Mouse (Mus musculus): ENCODE measurements at regions not wholly inside any gene's neighbourhood (a gene's known extent, or its start where the extent isn't known, plus 50 kb on each side); places are given as distances from the start of the nearest gene placed in this dataset.

DNA sequence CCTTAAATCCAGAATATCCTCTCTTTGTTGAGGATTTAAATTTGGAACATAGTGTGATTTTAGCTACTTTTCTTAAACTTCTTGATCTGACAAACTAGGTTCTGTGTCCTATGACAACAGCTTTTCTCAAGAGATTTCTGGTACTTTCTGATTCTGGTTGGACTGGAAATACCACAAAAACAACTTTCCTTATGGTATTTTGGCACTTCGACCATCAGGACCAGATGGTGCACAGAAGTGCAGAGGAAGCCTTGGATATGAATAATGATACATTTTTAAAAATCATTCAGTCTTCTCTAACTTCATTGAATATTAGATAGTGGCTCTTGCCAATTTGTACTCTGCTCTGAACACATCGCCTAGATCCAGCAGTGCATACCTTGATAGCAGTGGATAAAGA, 303.8 kb upstream of the Flrt2 start:
- no peak for DNase-seq

- no peak for DNase-seq
These were observed 299.2 kb upstream of the Flrt2 start for GRCm38 (mm10) chr12:95392821-95393220.

DNA sequence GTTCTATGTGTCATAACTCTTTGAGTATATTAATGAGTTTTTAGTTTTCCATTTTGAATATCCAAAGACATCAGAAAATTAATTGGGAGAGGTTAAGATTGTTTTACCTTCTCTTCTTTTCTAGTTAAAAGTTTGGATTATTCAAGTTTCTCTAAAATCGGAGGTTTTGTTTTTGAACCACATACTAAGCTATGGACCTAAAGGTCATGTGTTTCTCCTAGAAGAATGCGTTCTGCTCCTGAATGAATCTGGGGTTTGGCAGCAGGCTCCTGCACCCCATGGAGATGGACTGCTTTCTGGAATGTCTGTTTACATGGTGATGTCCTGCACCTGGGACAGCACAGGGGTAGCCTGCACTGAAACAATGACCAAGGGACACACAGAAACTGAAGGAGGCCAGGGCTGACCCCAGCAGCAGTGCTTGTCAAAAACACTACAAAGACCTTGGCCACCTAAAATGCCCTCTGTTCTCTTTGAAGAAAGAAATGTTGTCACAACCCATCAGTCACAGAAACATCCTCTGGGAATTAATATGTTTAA, 297.0 kb upstream of the Flrt2 start:
- DNase-seq, result no peak

DNA sequence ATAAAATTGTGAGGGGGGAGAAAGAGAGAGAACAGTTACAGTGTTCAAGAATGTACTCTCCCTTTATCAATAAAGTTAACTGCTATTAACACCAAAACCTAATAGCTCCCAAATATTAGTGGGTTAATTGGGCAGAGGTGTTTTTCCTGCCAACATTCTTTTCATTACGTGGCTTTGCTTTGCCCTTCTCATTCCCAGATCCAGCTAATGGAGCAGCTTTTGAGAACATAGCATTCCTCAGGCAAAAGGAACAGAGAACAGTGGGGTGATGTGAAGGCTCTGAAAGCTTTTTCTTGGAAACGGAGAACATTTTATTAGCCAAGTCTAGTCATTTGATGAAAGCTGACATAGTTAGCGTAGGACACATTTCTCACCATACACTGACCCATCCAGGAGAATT, 271.2 kb upstream of the Flrt2 start:
- no peak for DNase-seq

GRCm38 (mm10) chr12:95424739-95425138, 267.3 kb upstream of the Flrt2 start:
- no peak for DNase-seq

DNA sequence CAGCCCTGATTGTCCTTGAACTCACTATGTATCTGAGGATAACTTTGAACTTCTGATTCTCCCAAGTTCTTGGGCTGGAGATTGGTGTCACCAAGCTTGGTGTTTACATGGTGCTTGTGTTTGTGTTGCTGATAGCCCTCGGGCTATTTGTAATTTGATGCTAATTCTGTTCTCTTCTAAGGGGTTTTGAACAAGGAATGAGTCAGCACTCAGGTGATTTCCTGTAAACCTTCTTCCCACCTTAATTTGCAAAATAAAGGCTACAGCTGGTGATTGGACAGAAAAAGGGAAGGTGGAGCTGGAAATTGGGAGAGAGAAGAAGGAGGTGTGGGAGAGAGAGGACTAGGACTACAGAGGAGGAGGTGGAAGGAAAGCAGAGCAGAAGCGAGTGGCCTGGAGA, 254.8 kb upstream of the Flrt2 start:
- no peak for DNase-seq

DNA sequence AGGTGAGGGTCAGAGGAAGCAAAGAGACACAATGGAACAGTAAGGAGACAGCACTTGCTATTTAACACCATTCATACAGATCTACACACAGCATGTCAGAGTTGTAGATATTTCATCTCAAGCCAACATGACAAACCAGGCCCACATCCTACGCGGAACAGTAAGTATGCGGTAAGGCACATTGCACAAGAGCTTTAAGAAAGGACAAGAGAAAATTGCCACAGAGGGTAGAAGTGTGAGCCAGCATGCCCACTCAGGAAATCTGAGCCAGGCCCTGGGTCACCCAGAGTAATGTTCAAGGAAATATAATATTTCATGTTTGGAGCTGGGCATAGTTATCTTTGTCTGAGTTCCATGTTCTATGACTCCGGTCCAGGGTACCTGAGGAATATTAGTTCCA, 234.5 kb upstream of the Flrt2 start:
- no peak for DNase-seq

DNA sequence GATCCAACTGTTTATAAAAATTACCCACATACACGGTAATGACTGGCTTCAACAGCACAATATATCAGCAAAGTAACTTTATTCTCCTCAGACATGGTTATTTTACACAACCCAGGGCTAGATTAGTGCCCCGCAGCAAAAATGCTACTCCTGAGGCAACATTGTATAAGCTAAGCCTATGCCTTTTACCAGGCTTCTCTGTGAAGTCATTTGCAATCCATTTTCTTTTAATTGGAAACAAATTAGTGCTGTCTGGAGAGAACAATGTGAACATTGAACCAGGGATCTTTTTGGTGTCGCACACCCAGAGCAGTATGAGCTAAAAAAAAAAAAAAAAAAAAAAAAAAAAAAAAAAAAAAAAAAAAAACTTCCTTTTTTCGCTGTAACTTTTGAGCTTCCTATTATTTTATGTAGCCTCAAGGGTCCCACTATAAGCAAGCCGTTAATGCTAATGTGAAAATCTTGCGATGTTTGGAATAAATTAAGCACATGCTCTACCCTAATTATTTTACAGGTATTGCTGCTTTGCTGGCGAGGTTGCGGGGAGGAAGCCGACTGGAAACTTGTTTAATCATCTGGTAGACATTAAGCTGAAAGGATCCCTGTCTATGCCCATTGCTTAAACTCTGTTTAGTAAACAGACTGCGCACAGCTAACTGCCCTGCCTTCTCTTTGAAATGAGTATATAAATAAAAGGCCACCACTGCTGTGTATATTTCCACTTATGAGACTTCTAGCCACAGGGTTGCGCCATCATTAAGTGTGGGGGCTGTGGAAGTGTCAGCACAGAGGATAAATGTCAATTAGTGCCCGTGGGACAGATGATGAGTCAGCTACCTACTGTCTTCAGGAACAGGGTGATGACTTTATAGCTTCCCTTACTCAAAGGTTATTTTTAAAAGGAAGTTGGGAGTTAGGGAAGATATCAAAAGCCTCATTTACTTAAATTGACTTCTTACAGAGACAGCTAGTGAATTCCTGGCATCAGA, 225.2 kb upstream of the Flrt2 start:
- peak; percentile 28 for DNase-seq

DNA sequence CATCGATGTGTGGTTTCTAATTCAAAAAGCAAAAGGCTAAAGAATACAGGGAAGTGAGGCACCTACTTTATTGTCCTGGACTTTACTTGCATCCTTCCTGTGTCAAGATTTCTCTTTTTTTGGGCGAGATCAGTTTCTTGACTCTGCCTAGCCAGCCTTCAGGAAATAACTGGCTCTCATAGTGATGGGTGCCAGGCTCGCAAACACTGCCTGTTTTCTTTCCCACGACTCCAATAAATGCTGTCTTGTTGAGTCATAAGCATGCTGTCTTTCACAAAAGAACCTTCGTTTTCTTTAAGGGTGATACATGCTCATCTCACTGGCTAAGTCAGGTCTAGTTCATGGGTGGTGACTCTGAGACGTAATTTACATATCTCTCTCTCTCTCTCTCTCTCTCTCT, 222.1 kb upstream of the Flrt2 start:
- DNase-seq, result no peak

DNA sequence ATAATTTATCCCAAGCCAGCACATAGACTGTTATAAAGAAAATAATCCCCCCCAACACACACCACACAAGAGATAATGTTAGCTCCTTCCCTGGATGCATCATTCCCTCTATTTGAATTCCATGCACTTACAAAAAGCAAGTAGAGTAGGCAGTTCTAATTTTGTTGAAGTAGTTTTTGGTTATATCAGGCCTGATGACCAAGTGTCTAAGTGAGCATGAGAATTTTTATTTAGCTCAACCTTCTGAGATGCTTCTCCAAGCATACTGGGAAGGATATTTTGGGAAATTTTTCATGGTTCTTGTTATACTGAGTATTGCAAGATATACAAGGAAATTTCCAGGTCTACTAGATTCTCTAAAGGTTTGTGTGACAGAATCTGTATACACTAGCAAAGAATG, 205.5 kb upstream of the Flrt2 start:
- no peak for DNase-seq

DNA sequence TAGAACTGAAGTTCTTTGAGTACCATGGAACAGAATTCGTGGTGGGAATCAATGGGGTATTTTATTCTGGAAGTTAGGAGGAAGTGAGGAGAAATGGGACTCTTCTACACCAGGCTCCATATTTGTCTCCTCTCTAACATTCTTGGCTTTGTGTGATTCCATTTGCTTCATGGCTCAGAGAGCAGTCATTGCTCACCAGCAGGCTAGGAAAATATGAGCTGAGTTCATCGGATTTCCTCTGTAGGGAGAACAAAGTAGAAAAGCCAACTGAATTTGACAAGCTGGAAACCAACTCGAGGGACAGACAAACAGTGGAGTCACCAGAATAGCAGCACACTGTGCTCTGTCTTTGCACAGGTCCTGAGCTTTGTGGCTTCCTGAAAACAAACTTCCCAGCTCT, 203.7 kb upstream of the Flrt2 start:
- DNase-seq, result no peak

DNA sequence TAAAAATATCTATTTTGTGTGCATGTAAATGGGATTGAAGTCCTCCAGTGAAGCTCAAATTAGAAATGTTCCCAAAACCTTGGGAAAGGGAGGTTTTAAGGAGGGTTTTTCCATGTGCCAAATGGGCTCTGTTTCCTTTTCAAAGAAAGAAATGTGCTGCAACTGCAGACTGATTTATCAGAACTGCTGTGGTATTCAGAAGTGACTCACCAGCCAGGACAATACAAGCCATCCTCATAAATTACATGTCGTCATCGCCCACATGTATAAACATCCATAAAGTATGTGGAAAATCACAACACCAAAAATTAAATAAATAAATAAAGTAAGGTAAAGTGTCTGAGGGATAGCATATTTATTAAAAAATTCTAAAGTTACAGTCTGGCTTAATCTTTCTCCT, 202.7 kb upstream of the Flrt2 start:
- no peak for DNase-seq

GRCm38 (mm10) chr12:95489848-95490247, 202.2 kb upstream of the Flrt2 start:
- DNase-seq, result no peak

DNA sequence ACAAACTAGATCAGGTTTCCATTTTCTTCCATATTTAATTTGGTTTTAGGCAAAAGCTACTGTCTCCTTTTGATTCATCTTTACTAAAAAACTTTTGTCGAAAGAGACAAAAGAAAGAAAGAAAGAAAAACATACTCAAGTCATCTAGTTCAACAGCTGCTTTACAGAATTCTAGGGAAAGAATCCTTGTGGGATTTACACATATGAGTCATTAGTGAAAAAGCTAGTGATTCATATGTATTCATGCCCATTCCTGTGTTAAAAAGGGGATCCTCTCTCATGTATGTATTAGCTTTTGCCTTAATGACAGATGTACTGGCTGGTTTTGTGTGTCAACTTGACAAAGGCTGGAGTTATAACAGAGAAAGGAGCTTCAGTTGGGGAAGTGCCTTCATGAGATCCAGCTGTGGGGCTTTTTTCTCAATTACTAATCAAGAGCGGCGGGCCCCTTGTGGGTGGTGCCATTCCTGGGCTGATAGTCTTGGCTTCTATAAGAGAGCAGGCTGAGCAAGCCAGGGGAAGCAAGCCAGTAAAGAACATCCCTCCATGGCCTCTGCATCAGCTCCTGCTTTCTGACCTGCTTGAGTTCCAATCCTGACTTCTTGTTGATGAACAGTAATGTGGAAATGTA, 200.1 kb upstream of the Flrt2 start:
- DNase-seq, result peak; percentile 17

DNA sequence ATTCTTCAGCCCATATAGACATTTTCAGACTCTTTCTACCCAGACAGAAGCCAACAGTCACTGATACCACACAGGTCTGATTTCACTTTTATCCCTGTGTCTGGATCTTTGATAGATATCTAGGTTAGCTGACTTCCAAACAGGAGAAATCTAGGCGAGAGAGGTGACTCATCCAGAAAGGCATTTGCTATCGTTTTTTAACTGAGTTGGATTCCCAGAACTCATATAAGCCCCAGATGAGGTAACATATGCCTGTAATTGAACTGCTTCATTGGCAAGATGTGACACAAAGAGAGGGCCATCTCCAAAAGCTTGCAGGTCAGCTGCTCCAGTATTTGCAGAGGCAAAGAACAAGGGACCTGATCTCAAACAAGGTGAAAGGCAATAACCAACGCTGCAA, 190.6 kb upstream of the Flrt2 start:
- DNase-seq, result no peak

- no peak for DNase-seq
These were observed 172.0 kb upstream of the Flrt2 start for GRCm38 (mm10) chr12:95520008-95520407.

DNA sequence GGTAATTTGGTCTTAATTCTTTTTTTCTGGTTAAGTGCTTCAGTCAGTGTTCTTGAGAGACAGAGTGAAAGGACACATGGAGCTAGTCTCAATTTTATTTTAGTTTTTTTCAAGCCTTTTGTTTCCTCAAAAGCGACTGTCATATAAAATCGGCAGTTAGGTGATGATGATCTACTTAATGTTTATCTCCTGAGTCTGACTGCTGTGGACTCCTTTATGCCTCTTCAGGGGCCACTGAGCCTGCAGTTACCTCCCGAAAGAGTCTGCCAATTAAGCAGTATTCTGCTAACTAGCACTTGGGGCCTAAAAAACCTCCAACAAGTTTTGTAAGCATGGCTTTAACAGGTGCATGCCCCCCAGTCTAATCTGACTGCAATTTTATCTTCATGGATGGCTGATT, 170.0 kb upstream of the Flrt2 start:
- DNase-seq, result no peak

- no peak for DNase-seq
These were observed 158.0 kb upstream of the Flrt2 start for GRCm38 (mm10) chr12:95533888-95534639.

DNA sequence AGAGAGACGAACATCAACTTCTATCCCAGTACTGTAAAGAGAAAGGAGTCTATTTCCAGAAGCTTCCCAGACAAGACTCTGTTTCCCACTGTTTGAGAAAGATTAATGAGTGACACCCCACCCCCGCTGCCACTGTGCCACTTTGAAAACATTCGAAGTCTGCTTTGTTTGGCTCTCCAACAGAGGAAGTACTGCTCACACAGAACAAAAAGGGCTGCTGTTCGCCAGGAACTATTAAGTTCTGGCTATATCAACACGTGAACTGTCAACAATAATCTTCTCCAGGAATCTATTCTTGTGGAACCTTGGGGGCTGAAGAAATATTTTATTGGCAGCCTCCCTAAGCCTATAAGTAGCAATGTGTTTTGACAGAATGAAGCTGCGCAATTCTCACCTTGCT, 144.7 kb upstream of the Flrt2 start:
- peak; percentile 49 for DNase-seq

GRCm38 (mm10) chr12:95553129-95553528, 138.9 kb upstream of the Flrt2 start:
- DNase-seq, result no peak

DNA sequence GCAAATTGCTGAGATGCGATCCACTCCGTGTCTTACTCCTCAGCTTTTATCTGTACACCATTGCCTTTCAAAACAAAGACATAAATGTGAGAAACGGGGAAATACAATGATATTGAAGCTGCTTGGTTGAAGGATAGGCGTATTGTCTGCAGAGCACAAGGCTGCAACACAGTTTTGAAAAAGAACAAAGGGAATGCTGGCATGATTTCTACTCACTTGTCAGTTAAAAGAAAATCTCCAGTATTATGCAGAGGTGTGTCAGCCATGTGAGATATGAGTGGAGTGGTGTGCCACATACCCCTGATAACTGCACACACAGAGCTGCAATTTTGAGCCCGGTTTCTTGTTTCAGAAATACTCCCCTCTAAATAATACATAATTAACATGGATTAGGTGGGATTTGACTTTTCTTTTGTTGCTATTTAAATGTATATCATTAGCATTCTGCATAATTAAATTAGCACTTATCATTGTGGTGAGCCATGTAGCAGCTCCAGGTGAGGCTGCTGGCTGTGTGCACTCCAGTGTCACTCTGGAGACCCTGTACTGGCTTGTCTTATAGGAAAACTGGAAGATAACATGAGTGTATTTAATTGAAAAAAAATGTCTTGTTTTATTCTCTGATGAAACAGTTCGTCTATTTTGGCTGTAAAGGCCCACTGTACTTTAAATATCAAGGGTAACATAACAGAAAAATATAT, 133.2 kb upstream of the Flrt2 start:
- DNase-seq, result no peak

DNA sequence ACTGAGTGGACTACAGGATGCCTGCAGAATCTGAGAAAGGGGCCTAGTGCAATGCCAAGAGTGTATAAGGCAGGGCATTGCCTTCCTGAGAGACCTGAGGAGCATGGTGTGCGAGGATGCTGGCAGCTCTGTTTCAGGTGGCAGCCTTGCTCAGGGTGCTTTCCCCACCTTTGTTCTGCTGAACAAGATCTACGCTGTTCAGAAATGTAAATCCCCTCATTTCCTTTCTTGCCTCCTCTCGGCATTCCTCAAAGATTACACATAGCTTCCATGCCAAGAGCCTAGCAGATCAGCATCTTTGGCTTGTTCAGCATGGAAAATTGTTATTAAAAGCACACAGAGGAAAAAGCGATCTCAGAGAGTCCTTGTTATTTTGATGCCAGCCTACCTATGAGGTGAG, 128.6 kb upstream of the Flrt2 start:
- DNase-seq, result no peak

DNA sequence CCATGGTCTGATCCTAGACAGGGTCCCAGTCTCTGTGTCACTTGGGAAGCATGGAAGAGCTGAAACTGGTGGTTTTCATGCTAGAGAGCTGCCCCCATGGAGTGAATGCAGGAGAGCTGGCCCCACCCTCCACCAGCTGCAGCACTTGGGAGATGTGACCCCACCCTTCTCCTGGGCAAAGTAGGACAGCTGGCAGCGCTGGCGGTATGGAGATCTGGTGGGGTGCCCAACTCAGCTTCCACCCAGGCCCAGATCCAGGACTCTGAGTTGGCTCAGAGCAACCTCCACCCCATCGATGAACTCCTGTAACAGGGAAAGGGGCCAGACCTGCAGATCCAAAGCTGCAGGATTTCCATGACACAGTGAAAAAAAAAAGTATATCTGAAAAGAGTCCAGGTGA, 115.3 kb upstream of the Flrt2 start:
- DNase-seq, result no peak
